Mouse (Mus musculus): Measurements from ENCODE around the gene Wasf2.
"Not testable (repeated sequence)": the region's sequence is repeated elsewhere in the genome, so short reads cannot be mapped to it uniquely, and the experiment has no call there.

Wasf2 gene

DNA sequence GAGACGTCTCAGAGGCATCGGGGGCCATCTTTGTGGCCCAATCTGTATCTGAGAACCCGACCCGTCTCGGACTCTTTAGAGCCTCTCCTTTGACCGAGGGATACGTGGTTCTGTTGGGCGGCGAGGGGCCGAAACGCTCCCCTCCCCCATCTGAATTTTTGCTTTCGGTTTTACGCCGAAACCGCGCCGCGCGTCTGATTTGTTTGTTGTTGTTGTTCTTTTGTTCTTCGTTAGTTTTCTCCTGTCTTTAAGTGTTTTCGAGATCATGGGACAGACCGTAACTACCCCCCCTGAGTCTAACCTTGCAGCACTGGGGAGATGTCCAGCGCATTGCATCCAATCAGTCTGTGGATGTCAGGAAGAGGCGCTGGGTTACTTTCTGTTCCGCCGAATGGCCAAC, 33.6 kb upstream of the Wasf2 start:
- not testable (repeated sequence) for DNase-seq (ENCODE audit: low spot score)

DNA sequence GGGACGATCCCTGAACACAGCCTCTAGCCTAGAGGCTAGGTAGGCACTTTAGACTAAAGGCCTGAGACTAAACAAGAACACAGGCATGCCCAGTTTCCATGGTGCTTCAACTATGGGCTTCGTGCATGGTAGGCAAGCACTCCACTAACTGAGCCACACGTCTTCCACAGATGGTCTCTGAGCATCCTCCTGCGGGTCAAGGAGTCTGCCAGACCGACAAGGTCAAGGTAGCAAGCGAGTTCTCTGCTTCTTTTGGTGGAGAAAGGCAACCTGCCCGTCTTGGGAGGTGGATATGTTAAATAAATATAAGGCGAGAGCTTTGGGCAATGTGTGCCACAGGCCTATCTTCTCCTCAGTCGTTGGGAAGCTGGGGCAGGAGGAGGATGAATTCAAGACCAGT, 28.6 kb upstream of the Wasf2 start:
- no peak for DNase-seq (ENCODE audit: low spot score)

DNA sequence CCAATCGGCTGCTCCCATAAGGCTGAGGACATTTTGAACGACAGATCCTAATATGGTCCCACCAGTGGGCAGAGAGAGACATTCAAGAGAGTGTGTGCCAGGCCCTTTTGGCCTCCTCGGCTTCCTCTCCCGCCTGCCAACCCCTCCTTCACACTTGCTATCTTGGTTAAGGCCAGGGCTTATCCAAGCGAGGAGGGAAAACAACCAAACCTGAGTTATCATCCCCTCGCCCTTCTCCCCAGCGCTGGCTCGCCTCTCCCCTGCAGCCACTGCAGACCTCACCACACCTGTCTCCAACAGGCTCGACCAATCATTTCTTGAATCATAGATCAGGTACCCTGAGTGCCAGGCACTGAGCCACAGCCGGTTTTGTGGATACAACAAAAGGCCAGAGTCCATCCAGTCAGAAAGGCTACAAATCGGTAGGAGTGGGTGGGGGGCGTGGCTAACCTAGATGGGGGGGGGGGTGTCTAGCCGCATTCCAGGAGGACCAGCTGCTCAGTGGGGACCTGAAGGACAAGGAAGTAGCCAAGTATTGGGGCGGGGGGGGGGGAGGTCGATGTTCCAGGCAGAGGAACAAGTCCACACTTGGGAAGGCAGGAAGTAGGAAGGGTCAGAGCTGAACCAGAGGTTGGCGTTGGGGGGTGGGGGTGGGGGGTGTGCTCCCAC, 26.6 kb upstream of the Wasf2 start:
- DNase-seq (ENCODE audit: low spot score): no peak

DNA sequence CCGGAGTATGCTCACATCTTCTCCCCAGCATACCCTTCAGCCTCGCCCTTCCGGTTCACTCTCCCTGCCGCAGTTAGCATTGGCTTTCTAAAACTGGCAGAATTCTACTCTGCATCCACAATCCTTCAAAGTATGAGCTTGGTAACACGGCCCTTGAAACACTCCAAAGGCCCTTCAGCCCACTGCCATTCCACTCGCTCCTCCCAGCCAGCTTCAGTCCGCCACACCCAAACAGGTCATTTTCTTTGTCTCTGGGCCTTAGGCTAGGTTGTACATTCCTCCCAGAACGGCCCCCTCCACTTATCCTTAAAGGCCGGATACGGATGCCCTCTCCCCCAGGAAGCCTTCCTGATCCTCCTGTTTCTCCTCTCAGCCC, 26.1 kb upstream of the Wasf2 start:
- no peak for DNase-seq (ENCODE audit: low spot score)

DNA sequence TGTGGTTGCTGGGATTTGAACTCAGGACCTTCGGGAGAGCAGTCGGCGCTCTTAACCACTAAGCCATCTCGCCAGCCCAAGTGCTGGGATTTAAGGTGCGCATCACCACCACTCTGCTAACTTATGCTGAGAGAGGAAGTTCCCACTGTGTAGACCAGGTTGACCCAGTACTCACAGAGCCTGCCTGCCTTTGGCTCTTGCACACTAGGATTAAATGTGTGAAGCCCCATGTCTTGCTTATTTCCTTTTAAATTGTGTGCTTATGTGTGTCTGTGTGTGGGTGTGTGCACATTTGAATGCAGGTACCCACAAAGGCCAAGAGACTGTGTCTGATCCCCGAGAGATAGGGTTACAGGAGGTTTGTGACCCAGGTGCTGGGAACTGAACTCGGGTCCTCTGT, 23.6 kb upstream of the Wasf2 start:
- DNase-seq (ENCODE audit: low spot score): no peak

DNA sequence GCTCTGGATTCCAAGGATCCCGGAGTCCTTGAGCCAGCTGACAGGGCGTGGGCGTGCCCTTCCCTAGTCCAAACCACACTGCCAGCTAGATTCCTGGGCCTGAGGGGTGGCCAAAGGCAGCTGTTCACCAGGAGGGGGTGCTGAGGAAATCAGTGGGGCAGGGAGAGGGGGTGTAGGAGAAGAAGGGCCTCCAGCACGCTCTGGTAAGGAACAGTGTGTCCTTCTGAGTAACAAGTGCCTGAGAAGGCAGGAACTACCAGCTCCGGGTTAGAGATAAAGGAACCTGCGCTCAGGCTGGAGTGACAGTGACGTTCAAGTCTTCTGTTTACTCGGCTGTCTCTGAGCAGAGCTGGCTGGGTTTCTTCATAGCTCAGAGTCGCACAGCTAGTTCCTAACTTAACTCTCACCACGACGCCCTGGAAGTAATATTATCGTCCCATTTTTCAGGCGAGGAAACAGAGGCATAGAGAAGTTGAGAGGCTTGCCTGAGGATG, 22.5 kb upstream of the Wasf2 start:
- no peak for DNase-seq (ENCODE audit: low spot score)

DNA sequence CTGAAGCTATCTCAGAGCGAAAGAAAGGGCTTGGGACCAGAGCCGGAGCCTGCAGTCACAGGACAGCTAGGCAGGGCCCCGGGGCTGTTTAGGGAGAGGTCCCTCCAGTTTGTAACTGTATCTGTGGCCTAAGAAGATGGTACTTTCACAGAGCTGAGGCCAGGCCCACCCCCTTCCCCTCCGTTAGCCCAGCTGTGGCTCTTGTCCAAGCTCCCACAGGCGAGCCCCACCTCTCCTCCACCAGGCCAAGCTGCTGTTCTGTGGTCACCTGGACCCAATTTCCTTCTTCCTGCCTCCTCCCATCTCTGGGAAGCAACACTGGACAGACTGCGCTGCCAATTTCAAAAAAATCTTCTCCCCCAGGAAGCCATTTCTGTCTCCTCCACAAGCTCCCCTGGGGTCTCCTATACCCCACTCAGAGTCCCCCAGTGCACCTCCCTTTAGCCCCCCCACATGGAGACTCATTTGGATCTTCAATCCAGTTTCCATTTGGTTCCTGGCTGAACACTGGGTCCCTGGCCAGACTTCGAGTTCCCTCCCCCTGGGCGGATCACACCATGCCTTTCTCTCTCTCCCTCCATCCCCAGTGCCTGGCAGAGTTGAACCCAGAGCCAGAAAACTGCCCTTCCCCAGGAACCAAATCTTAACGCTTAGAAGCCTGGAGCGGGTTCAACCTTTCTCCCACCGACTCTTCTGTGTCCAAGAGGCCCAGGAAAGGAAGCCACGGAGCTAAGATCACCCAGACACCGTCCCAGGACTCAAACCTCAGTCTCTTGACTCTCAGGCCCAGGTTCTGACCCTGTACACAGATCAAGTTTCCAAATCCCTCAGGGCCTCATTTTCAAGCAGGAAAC, 21.6 kb upstream of the Wasf2 start:
- no peak for DNase-seq (ENCODE audit: low spot score)

DNA sequence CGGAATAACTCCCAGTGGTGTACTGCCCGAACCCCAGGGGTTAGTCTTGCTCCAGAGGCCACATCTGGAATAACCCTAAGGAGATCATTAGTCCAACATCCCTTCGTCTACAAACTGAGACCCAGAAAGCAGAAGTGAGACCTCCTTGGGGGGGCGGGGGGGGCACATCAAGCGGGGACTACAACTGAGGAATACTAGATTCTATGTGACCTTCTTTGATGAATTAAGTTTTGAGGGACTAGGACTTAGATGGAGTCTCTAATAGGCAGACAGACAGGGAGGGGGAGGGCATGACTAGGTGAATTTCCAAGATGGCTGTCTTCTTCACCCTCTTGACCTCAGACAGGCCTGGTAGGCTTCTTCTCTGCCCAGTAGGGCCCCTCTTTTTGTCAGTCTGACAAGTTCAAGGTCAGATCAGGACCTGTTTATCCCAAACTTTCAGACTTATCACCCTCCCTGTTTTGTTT, 20.9 kb upstream of the Wasf2 start:
- no peak for DNase-seq (ENCODE audit: low spot score)

DNA sequence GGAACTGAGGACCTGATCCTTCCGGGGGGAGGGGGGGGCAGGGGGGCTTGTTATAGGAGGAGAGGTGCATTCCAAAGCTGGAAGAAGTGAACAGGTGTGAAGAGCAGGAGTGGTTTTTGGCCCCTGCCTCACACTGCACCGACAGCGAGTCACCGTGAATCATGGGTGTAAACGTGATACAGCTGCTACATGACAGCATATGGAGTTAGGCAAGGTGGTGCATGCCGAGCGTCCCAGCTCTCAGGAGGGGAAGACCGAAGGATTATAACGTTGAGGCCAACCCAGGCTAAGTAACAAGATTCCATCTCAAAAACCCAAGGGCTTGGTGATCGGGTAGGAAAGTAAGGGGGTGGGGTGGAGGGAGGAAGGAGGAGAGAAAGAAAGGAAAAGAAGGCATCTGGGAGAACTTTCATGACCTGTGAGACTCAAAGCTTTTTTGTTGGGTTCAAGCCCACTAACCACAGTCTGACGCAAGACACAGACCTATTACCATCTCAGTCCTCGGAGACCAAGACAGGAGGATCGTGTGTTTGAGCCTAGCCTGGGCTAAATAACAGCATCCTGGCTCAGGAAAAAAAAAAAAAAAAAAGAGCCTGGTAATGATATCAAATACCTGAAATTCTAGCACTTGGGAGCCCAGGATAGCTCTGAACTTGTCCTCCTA, 18.0 kb upstream of the Wasf2 start:
- DNase-seq (ENCODE audit: low spot score): no peak

DNA sequence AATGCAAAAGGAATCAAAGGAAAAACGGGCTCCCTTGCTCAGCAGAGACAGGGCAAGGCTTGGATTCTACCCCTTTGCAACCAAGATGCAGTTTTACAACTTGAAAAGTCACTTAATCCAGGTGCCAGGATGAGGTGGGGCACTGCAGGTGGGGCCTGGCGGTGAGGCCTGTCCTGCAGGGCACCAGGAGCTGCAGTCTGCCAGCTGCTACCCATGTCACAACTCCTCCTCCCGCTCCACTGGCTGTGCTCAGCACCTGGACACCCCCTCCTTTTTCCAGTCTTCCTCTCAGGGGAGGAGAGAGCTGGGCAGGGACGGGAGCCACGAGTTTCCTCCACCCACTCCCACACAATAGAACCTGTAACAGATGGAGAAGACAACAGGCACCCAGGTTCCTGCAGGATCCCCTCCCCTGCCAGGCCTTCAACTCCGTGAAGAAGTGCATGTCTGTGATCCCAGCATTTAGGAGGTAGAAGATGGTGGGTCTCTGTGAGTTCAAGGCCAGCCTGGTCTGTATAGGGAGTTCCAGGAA, 16.9 kb upstream of the Wasf2 start:
- no peak for DNase-seq (ENCODE audit: low spot score)

DNA sequence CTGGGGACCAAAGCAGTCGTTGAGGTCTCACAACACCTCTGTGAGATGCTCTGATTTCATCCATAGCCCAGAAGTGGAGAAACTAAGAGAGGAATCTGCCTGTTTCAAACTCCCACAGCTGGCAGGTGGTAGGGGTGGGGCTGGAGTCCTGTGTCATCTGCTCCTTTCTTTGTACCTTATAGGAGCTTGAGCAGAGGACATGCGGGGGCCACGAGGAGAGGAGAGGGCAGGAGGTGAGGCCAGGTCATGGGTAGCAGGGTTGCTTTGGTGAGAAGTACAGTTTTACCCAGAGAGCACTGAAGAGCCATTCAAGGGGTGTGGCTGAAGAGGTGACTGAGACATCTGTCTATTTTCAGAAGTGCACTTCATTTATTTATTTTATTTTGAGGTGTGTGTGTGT, 15.5 kb upstream of the Wasf2 start:
- DNase-seq (ENCODE audit: low spot score): no peak

DNA sequence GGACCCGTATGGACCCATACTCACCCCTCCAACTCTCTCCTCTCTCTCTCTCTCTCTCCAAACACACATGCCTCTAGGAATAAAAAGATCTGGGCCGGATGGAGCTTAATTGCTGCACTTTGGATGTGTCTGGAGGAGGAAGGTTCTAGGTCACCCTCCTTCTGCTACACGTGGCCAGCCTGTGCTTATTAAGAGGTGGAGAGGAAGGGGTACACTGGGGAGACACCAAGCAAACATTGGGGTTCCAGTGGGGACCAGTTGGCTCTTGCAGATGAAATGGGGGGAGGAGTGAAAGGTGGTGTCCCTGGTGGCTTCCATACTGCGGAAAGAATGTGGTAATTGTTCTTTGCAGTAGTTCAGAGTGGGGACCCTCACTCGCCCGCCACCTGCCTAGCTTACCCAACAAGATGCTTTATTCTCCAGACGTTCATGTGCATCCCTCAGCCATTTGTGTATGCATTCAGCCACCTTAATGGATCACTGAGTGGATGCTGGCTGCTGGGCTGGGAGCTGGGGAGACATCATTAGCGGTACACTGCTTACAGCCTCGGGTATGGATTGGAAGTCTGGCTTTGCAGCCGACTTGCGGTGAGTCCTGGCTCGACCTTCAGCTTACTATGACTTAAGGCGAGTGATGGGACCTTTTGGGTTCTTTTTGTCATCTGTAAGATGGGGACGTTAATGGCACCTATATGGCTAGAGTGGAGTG, 14.4 kb upstream of the Wasf2 start:
- DNase-seq (ENCODE audit: low spot score): no peak

DNA sequence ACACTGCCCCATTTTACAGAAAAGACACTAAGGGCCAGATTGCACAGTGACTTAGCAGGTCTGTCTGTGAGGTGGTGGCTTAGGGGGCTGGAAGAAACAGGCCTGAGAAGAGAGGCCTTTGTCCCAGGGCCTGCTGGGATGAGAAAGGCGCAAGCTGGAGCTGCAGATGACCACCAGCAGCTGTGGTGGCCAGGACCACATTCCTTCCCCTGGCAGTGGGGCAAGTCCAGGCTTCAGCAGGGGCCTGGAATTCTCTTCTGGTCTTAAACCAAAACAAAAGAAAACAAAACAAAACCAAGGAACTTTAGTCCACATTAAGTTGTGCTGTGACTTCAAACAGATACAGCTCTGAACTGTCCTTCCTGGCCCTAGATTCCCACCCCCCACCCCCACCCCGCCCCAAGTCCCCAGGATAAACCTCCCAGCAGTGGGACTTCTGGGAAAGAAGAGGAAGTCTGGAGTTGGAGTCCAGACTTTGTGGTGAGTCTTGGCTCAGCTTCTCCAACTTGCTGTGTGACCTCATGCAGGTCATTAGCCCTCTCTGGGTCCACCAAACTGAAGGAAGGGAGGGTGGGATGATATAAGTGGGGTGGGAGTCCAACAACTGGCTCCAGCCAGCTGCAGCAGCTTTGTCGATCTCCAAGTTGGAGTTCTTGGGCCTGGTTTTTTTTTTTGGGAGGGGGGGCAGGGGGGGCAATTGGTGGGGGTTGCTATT, 13.4 kb upstream of the Wasf2 start:
- DNase-seq (ENCODE audit: low spot score): no peak

DNA sequence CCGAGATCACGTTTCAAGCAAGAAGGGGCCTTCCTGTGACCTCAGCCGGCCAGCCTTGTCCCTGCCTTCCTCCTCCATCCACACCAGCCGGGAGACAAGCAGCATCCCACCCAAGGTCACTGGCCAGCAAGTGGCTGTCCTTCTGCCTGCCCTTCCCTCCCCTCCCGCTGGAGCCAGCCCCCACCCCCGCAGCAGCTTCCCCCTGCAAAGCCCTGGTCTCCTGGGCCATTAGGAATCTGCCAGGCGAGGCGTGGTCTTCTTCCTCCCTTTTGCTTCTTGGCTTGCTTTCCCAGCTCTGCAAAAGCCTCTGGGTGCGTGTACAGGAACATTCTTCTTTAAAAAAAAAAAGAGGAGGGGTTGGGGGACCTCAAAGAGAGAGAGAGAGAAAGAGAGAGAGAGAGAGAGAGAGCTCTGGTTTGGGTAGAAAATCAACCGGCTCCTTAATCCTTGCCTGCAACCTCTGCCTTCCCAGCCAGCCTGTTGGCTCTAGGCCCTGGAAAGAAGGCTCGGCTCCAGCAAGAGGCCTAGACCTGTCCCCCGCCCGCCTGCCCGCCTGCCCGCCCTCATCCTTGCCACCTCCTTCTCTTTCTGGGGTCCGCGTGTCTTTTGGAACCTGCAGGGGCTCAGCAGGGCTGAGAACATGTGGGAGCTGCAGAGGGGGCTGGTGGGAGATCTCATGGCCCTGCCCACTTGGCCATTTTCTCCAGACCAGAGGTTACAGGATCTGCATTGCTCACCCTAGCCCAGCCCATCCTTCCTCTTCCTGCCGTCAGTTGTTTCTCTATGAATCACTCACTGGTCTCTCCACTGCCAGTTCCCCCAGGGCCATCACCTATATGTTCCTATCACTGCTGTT, 12.5 kb upstream of the Wasf2 start:
- DNase-seq (ENCODE audit: low spot score): no peak

DNA sequence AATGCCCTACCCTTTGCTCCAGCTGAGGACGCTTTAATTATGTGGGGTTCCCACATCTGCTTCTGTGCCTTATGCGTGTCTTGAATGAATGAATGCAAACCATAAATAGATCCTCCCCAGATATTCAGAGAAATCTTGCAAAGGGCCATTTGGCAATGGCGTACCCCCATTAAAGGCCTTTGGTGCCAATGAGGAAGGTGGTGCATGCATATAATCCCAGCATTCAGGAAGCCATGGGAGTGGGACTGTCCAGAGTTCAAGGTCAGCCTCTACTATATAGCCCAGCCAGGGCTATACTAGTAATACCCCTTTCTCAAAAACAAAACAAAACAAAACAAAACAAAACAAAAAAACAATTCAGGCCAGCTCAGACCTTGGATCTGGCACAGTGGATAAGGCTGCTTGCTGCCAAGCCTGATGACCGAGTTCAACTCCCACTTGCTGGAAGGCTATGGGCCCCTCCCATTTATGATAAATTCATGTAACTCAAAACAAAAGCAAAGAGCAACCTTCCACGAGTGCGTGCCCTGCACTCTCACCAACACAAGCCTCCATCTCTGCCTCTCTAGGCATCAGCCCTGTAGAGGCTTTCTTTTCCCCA, 11.4 kb upstream of the Wasf2 start:
- no peak for DNase-seq (ENCODE audit: low spot score)

DNA sequence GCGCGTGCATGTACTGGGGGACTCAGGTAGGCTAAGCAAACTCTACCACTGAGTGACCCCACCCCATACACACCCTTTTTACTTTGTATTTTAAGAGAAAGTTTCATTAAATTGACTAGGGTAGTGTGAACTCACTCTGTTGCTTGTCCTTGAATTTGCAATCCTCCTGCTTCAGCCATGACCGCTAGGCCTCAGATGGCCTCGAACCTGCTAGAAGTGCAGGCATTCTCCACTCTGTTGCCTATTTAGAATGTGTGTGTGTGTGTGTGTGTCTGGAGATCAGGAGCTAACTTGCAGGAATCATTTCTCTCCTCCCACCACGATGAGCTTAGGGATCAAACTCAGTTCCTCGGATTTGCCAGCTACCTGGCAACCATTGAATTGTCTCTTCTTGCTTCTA, 10.7 kb upstream of the Wasf2 start:
- no peak for DNase-seq (ENCODE audit: low spot score)

DNA sequence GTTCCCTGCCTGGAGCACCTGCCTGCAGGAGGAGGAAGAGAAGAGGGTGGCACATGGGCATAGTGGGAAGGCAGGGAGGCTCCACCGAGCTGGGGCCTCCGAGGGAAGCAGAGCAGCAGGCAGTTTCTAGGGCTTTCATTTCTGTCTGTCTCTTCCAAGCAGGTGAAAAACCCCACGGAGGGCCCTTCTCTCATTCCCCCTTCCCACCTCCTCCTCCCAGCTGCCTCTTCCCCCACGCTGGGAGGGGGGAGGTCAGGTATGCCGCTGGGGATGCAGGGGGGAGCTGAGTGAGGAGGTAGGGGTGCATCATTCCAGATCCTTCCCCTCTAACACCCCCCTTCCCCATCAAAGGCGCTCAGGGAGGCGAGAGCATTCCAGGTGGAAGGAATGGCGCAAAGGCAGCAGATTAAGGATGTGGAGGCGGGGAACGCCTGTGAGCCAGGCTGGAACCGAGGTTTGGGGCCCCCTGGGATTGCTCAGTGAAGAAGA, 9.4 kb upstream of the Wasf2 start:
- no peak for DNase-seq (ENCODE audit: low spot score)

DNA sequence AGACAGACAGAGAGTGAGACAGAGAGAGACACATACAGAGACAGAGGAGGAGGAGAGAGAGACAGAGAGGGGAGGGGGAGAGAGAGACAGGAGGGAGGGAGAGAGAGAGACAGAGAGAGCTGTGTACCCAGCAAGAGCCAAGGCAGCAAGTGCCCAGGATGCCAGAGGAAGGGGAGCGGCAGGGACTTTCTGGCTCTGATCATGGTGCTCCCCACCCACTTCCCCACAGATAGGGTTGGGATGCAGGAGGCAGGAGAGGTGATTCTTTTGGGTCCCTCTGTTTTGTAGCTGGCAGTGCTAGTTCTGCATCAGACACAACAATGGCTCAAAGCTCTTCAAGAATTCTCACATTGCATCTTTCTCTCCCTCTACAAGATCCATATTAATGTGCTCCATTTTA, 8.9 kb upstream of the Wasf2 start:
- DNase-seq (ENCODE audit: low spot score): no peak

DNA sequence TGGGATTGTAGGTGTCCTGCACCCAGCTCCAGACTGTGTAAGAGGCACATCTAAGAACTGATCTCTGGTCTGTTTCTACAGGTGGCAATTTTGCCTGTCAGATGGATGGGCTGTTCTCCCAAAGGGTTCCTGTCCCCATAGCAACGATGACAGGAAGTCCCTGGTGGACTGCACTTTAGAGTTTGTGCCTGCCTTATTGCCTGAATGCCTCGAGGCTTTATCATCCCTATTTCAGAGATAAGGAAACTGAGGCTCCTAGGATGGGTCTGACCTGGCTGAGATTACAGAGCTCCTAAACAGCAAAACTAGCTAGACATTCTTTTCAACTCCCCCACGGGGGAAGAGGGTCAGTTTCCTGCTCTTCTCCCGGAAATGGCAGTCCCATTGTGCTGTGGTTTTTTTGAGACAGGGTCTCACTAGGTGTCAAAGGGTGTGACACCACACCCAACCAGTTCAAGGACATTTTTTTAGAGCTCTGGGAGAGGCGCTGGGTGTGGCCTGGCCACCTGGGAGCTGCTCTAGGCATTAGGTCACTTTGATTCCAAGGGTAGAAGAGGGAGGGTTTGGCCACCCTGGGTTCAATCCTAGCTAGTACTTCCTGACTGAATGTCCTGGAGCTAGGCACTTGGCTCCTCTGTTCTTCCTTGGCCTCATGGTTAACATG, 8.2 kb upstream of the Wasf2 start:
- no peak for DNase-seq (ENCODE audit: low spot score)

Data from c-Kit-positive CD71-positive TER-119-positive erythroid progenitor cells, embryonic 14.5 days (primary cell).